Mouse (Mus musculus) embryonic fibroblast, embryonic 13.5 days (primary cell): Measurements from ENCODE around the gene Hcar1.

Experiments
- CTCF ChIP-seq: IDR thresholded peaks from 2 replicates; pipeline ENCODE4 v1.5.1; 2011; ENCODE audit warnings: mild to moderate bottlenecking, control low read depth, low read length, moderate library complexity, borderline replicate concordance; ENCODE audit not compliant: insufficient read depth
- POLR2A ChIP-seq: IDR thresholded peaks from 2 replicates; pipeline ENCODE4 v1.6.1; 2011; ENCODE audit warnings: low read depth, mild to moderate bottlenecking, control low read depth, low read length, moderate library complexity

- TF ChIP-seq CTCF (no peak), POLR2A (no peak)
Observed at GRCm38 (mm10) chr5:123880778-123881177, 958 bp upstream of the Hcar1 start.
